Mouse (Mus musculus) forebrain, embryonic 10.5 days (tissue): ENCODE measurements at regions not wholly inside any gene's neighbourhood (a gene's known extent, or its start where the extent isn't known, plus 50 kb on each side); places are given as distances from the start of the nearest gene placed in this dataset.

Experiments used
- DNase-seq: peaks from one replicate; pipeline ENCODE4 v3.0.0-alpha.2; 2017; ENCODE audit warnings: low spot score; ENCODE audit errors: extremely low spot score
- H3K27ac ChIP-seq: fragments of 300-500 bp; sonication (generic); 2 replicates; pipeline ENCODE4 v1.5.1; 2016; ENCODE audit warnings: mild to moderate bottlenecking
- H3K27me3 ChIP-seq: fragments of 300-500 bp; sonication (generic); 2 replicates; pipeline ENCODE4 v1.6.1; 2016; ENCODE audit warnings: mild to moderate bottlenecking; ENCODE audit not compliant: poor library complexity, severe bottlenecking
- H3K36me3 ChIP-seq: fragments of 300-500 bp; sonication (generic); replicated peaks from 2 replicates; pipeline ENCODE4 v1.6.1; 2016; ENCODE audit warnings: mild to moderate bottlenecking, moderate library complexity
- H3K4me1 ChIP-seq: fragments of 300-500 bp; sonication (generic); 2 replicates; pipeline ENCODE4 v1.6.1; 2016
- H3K4me3 ChIP-seq: fragments of 300-500 bp; sonication (generic); 2 replicates; pipeline ENCODE4 v1.5.1; 2016; ENCODE audit warnings: mild to moderate bottlenecking, moderate library complexity
- H3K9me3 ChIP-seq: fragments of 300-500 bp; sonication (generic); 2 replicates; pipeline ENCODE4 v1.6.1; 2016; ENCODE audit warnings: mild to moderate bottlenecking, moderate library complexity
- WGBS: fragments of 180-500 bp; shearing (Covaris S2); methylation state at CpG from one replicate; pipeline ENCODE4 v1.1.7; 2016; 5-methylcytosine and 5-hydroxymethylcytosine counted together

DNA sequence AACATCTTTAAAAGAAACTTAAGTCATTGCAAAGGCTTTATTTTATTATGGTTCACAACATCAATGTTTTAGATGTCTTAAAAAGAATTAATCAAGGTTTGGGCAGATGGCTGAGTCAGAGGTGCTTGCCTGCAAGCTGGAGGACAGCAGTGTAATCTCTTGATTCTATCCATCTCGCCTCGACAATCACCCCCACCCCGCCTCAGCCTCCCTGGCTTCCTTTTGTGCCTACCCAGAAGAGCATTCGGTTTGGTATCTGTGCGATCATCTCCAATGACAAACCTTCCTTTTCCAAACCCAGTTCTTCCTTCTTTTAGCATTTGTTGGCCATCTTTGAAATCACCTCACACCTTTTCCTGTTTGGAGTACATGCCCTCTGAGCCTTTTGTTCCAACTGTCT is 246.2 kb upstream of the Far2 start:
- Histone ChIP-seq H3K27ac (no peak overlapping the region), H3K4me3 (no peak overlapping the region), H3K27me3 (no peaks in the 10 kb centered on the region), H3K4me1 (no peaks in the 10 kb centered on the region), H3K36me3 (no peaks in the 10 kb centered on the region), H3K9me3 (no peaks in the 10 kb centered on the region)
- WGBS, result 91% methylated on average over 5 of the region's 5 CpGs
- no peak for DNase-seq

DNA sequence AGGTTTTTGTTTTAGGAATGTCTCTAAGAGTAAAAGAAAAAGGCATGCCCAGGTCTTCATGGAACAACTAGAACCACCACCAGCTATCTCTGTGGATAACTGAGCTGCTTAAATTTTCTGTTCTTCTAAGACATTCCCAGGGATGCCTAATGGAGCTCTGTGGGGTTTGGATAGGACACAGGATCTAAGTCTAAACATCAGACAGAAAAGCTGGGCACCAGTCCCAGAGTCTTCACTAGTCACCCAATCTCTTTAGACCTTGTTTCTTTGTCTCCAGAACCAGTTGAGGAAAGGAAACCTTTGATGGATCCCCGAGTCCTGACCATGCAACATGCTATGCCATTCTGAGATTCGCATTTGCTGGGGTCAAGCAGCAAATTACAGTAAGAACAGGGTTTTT is 243.2 kb upstream of the Far2 start:
- no peak overlapping the region for H3K4me3 ChIP-seq
- DNase-seq, result no peak
- no peaks in the 10 kb centered on the region for H3K36me3 ChIP-seq
- H3K9me3 ChIP-seq, result no peaks in the 10 kb centered on the region
- no peaks in the 10 kb centered on the region for H3K4me1 ChIP-seq
- H3K27ac ChIP-seq, result no peak overlapping the region
- H3K27me3 ChIP-seq, result no peaks in the 10 kb centered on the region
- 86% methylated on average over 2 of the region's 2 CpGs for whole genome bisulfite sequencing

DNA sequence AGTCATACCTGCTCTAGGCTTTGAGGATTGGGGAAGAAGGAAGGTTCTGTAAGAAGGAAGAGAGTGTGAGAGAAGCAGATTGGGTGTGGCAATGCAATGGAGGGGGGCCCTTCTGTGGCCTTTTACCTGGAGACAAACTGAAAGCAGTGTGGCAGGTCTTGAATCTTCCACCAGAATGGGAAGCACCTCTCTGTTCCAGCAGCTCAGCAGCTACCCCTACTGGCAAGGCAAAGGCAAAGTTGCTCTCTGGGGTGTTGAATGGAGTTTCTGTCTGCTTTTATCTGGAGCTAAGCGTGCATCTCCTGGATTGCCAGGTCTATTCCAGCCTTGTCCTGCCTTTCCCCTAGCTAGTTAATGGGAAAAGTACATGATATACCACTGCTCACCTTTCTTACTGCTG is 236.3 kb upstream of the Far2 start:
- Histone ChIP-seq H3K27ac (no peak overlapping the region), H3K4me1 (no peaks in the 10 kb centered on the region), H3K36me3 (no peaks in the 10 kb centered on the region), H3K27me3 (no peaks in the 10 kb centered on the region), H3K9me3 (no peaks in the 10 kb centered on the region), H3K4me3 (no peak overlapping the region)
- DNase-seq, result no peak
- whole genome bisulfite sequencing, result 30% methylated on average over 1 of the region's 1 CpGs

DNA sequence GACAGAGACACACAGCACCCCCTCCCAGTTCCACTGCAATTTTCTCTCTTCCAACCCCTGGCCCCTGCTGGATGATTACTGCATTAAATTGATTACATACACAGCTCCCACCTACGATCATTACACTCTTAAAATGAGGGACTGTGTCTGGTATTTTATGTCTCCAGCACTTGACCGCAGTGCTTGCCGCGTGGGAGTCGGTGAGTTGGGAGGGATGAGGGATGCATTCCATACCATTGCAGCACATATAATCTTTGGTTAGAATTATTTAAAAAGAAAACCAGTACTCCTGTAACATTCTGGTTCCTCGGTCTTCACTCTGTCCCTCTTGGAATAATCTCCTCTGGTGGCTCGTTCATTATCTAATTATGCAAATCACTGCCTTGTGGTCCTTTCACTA is 230.2 kb upstream of the Far2 start:
- H3K27ac ChIP-seq, result no peak overlapping the region
- 78% methylated on average over 7 of the region's 7 CpGs for WGBS
- H3K36me3 ChIP-seq, result no peaks in the 10 kb centered on the region
- no peak for DNase-seq
- peaks cover under 1% of the 10 kb centered on the region; the same call in 1 of the 2 replicates for H3K4me1 ChIP-seq
- H3K9me3 ChIP-seq, result no peaks in the 10 kb centered on the region
- no peak overlapping the region for H3K4me3 ChIP-seq
- H3K27me3 ChIP-seq, result no peaks in the 10 kb centered on the region

DNA sequence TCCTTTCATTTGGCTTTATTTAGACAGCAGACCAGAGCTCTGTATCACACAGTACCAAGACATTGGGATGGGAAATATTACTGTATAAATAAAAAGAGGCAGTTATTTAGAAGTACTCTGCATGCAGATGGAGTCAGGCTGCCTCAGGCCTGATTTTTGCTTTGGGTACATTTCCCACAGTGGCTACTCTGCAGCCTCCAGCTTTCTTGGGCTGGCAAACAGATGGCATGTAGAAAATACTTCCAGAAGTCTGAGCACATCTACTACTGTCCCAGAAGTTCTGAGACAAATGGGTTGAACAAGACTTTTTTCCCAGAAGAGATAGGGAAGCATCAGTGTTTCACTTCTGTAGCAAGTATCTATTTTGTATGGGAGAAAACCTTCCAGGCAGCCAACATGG is 229.8 kb upstream of the Far2 start:
- no peaks in the 10 kb centered on the region for H3K9me3 ChIP-seq
- H3K27ac ChIP-seq, result no peak overlapping the region
- H3K4me1 ChIP-seq, result peaks cover 5% of the 10 kb centered on the region
- no peaks in the 10 kb centered on the region for H3K36me3 ChIP-seq
- H3K4me3 ChIP-seq, result no peak overlapping the region
- no peaks in the 10 kb centered on the region for H3K27me3 ChIP-seq
- no peak for DNase-seq

DNA sequence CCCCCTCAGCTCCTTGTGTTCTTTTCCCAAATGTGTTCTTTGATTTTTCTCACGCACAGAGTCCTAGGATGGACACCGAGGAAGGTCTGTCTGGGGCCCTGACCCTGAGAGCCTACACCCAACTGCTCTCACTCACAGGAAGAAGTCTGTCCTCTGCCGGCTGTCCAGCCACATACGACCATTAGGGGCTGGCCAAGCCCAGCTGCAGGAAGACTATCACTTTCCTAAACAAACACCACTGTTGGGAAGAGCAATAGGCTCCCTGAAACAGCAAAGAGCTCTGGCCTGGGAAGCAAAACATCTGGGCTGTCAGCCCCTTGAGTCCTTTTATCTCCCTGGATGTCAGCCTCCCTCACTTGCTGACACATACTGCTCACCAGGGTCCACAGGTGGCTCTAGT is 224.8 kb upstream of the Far2 start:
- no peak for DNase-seq
- WGBS, result 54% methylated on average over 4 of the region's 4 CpGs
- no peaks in the 10 kb centered on the region for H3K9me3 ChIP-seq
- H3K36me3 ChIP-seq, result no peaks in the 10 kb centered on the region
- no peak overlapping the region for H3K27ac ChIP-seq
- H3K4me1 ChIP-seq, result peaks cover 19% of the 10 kb centered on the region
- no peak overlapping the region for H3K4me3 ChIP-seq
- H3K27me3 ChIP-seq, result no peaks in the 10 kb centered on the region

DNA sequence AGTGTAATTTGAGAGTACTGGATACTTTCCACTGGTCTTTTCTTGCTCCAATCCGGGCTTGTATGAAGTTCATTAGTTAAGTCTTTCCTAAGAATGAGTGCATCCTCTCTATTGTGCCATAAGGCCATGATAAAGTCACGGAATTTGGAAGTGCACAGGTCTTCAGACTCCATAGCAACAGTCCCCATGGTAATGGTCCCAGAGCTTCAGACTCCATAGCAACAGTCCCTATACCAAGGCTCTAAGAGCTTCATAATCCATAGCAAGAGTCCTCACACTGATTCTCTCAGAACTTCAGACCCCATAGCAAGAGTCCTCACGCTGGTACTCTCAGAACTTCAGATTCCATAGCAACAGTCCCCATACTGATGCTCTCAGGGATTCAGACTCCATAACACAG is 214.5 kb upstream of the Far2 start:
- no peaks in the 10 kb centered on the region for H3K9me3 ChIP-seq
- no peaks in the 10 kb centered on the region for H3K4me1 ChIP-seq
- 75% methylated on average over 3 of the region's 3 CpGs for whole genome bisulfite sequencing
- no peaks in the 10 kb centered on the region for H3K27me3 ChIP-seq
- H3K27ac ChIP-seq, result no peak overlapping the region
- no peak for DNase-seq
- H3K4me3 ChIP-seq, result no peak overlapping the region
- H3K36me3 ChIP-seq, result no peaks in the 10 kb centered on the region

DNA sequence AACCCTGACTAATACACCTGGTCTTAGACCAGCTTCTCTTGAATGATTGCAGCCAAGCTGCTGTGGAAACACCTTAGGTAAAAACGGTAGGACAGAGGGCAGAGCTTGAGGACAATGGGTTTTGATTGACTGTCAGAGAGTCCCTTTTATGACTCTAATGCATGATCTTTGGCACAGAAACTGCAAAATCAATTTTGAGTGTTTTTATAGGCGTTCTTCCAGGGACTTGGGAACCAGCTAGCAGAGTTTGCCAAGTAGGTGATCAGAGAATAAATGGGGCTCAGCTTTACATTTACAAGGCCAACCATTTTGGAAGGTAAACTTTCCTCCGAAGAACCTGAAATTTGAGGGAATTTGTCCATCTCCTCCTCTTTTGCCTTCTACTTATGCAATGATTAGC is 213.6 kb upstream of the Far2 start:
- no peaks in the 10 kb centered on the region for H3K9me3 ChIP-seq
- DNase-seq, result no peak
- H3K27me3 ChIP-seq, result no peaks in the 10 kb centered on the region
- no peaks in the 10 kb centered on the region for H3K36me3 ChIP-seq
- 87% methylated on average over 3 of the region's 3 CpGs for WGBS
- H3K4me3 ChIP-seq, result no peak overlapping the region
- H3K27ac ChIP-seq, result no peak overlapping the region
- H3K4me1 ChIP-seq, result no peaks in the 10 kb centered on the region

DNA sequence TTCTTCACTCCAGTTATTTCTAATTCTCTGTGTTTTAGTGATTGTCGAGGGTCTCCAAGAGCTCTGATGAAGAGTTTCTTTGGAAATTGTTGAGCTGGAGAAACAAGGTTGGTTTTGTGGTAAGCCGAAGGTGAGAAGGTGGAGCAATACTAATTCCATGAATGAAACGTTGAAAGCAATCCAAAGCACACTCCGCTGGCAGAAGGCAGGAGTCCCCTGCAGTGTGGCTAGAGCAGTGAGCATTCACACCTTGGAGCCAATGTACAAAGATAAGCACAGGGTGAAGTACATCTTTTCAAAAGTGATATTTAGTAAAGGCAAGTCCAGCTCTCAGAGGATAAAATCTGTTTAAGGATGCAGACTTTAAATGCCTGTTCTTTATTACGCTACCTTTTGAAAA is 208.2 kb upstream of the Far2 start:
- Histone ChIP-seq H3K27ac (no peak overlapping the region), H3K9me3 (no peaks in the 10 kb centered on the region), H3K4me3 (no peak overlapping the region), H3K36me3 (no peaks in the 10 kb centered on the region), H3K27me3 (no peaks in the 10 kb centered on the region), H3K4me1 (no peaks in the 10 kb centered on the region)
- 82% methylated on average over 5 of the region's 5 CpGs for WGBS
- DNase-seq, result no peak

DNA sequence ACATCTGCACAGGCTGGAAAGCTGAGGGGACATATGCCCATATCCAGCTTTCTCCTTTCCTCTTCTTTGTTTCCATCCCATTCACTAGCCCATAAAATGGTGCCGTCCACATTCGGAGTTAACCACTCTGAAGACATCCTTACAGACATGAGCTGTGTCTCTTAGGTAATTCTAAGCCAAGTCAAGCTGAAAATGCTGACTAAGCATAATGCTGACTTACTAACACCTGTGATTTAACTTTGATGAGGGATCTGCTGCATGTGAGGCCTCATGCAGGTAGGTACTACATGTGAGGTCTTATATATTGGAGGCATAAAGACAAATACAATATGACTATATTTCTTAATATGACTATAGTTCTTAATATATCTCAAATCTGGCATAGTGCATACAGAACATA is 197.1 kb upstream of the Far2 start:
- H3K27ac ChIP-seq, result no peak overlapping the region
- H3K4me1 ChIP-seq, result no peaks in the 10 kb centered on the region
- 92% methylated on average over 2 of the region's 2 CpGs for WGBS
- DNase-seq, result no peak
- H3K4me3 ChIP-seq, result no peak overlapping the region
- H3K36me3 ChIP-seq, result no peaks in the 10 kb centered on the region
- no peaks in the 10 kb centered on the region for H3K27me3 ChIP-seq
- no peaks in the 10 kb centered on the region for H3K9me3 ChIP-seq

DNA sequence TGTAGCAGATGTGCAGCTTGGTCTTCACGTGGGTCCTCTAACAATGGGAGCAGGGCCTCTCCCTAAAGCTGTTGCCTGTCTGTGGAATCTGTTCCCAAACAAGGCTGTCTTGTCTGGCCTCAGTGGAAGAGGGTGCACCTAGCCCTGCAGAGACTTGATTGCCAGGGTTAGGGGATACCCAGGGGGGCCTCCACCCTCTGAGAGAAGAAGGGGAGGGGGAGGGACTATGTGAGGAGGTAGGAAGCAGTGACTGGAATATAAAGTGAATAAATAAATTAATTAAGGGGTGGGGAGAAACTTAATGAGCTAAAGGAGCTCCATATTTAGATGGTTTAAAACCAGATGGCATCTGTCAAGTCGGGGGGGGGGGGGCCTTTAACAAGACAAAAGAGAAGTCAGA is 185.9 kb upstream of the Far2 start:
- WGBS, result 70% methylated on average over 2 of the region's 2 CpGs
- H3K9me3 ChIP-seq, result no peaks in the 10 kb centered on the region
- no peak overlapping the region for H3K4me3 ChIP-seq

DNA sequence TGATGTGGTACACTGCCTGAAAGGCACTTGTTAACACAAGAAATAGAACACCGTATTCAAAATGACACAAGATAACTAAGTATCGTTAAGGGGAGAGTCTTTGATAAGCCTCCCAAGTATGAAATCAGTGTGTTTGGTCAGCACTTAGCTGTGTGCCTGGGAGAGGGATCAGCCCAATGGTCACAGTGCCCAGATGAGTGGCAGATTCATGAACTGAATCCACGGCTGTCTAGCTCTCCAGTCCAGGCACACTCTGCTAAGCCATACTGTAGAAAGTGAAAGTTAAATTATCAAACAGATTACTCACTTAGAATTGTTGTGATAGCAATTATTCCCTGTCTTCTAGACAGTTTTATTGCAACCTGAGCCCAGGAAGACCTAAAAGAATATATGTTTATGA is 176.0 kb upstream of the Far2 start:
- no peaks in the 10 kb centered on the region for H3K4me1 ChIP-seq
- H3K4me3 ChIP-seq, result no peak overlapping the region
- no peaks in the 10 kb centered on the region for H3K27me3 ChIP-seq
- no peaks in the 10 kb centered on the region for H3K36me3 ChIP-seq
- WGBS, result 87% methylated on average over 3 of the region's 3 CpGs
- no peak overlapping the region for H3K27ac ChIP-seq
- no peak for DNase-seq
- H3K9me3 ChIP-seq, result no peaks in the 10 kb centered on the region

More for the DNA sequence above, 185.9 kb upstream of the Far2 start:
- Histone ChIP-seq H3K27me3 (no peaks in the 10 kb centered on the region), H3K4me1 (0 out of 2 replicates have a peak, but pooled peaks cover 3% of the 10 kb centered on the region), H3K36me3 (no peaks in the 10 kb centered on the region), H3K27ac (no peak overlapping the region)
- DNase-seq, result no peak

DNA sequence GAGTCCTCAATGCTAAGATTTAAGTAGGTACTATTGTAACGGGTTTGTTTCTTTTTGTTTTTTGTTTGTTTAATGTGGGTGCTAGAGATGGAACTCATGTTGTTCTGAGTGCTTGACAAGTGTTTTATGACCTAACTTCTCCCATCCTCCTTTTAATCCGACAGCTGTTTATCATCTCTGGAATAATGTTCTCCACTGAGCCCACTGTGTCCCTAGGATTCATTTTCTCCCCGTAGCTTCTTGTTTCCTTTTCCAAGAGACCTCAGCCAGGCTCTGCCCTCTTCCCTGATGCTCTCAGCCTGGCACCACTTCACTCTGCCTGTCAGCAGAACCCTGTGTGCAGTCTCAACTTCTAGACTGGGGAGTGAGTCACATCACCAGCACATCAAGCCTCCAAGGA is 173.9 kb upstream of the Far2 start:
- H3K27ac ChIP-seq, result no peak overlapping the region
- H3K9me3 ChIP-seq, result no peaks in the 10 kb centered on the region
- WGBS, result 95% methylated on average over 3 of the region's 3 CpGs
- no peaks in the 10 kb centered on the region for H3K4me1 ChIP-seq
- no peak for DNase-seq
- no peaks in the 10 kb centered on the region for H3K27me3 ChIP-seq
- H3K36me3 ChIP-seq, result no peaks in the 10 kb centered on the region
- H3K4me3 ChIP-seq, result no peak overlapping the region

DNA sequence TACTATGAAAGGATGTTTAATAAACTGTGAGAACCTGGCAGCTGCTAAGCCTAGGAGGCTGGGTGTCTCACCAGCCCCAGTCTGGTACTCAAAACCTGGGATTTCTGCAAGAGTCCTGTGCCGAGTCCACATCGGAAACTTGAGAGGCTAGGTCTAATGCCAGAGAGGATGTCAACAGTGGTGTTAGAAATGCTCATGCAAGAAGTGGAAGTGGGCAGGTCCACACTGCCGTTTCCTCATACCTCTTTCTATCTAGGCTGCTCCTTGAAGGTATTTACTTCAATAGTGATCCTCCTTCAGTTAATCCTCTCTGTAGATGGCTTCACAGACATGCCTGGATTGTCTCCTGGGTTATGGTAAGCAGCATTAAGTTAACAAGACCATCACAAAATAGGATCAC is 168.6 kb upstream of the Far2 start:
- no peaks in the 10 kb centered on the region for H3K27me3 ChIP-seq
- no peaks in the 10 kb centered on the region for H3K9me3 ChIP-seq
- no peak overlapping the region for H3K4me3 ChIP-seq
- no peak overlapping the region for H3K27ac ChIP-seq
- no peaks in the 10 kb centered on the region for H3K4me1 ChIP-seq
- 91% methylated on average over 3 of the region's 3 CpGs for WGBS
- H3K36me3 ChIP-seq, result no peaks in the 10 kb centered on the region
- DNase-seq, result no peak
